Mouse (Mus musculus) intestine, embryonic 16.5 days (tissue): ENCODE results near the gene Ubd. TPM values are rescaled to one million over a fixed set of nuclear protein-coding genes. Genes with fewer than 3 reads are reported as not detected.

ENCODE experiments used
- polyA plus RNA-seq: library from polyadenylated mRNA; unstranded; fragments of >200 nt; fragmentation: Nextera tagmentation; extraction: Ambion mirVana; gene quantifications from 2 replicates; pipeline ENCODE4 v1.2.1, GENCODE M21; 2015

Ubd gene
- polyA plus RNA-seq, 1 experiment from 2014 or later, result not detected

Other genes starting within 250 kb of the Ubd start
- gene Ppp1r11, start 242.2 kb upstream of the Ubd start, polyA plus RNA-seq, result 92.1 and 101 TPM in 2 replicates
- 68.5 and 72.2 TPM in 2 replicates for gene Znrd1, start 235.3 kb upstream of the Ubd start, polyA plus RNA-seq
- 6.1 and 6.6 TPM in 2 replicates for gene Znrd1as, start 235.3 kb upstream of the Ubd start, polyA plus RNA-seq
- not detected in 2 replicates for gene 2410137M14Rik, start 212.7 kb upstream of the Ubd start, polyA plus RNA-seq
- 0.16 and 0.22 TPM in 2 replicates for gene H2-M5, start 204.4 kb upstream of the Ubd start, polyA plus RNA-seq
- 41.3 and 43.2 TPM in 2 replicates for gene Zfp57, start 192.7 kb upstream of the Ubd start, polyA plus RNA-seq
- not detected in 2 replicates for gene Mog, start 170.5 kb upstream of the Ubd start, polyA plus RNA-seq
- 5.4 and 6.2 TPM in 2 replicates for gene Gabbr1, start 147.9 kb upstream of the Ubd start, polyA plus RNA-seq
- gene Olfr90, start 105.4 kb upstream of the Ubd start, polyA plus RNA-seq, result not detected in 2 replicates
- gene Olfr91, start 95.6 kb upstream of the Ubd start, polyA plus RNA-seq, result not detected in 2 replicates
- gene Olfr92, start 73.8 kb upstream of the Ubd start, polyA plus RNA-seq, result not detected in 2 replicates
- not detected in 2 replicates for gene Olfr93, start 32.4 kb upstream of the Ubd start, polyA plus RNA-seq
- gene Olfr94, start 7.1 kb downstream of the Ubd start, polyA plus RNA-seq, result not detected in 2 replicates
- gene Olfr95, start 19.2 kb downstream of the Ubd start, polyA plus RNA-seq, result not detected in 2 replicates
- not detected in 2 replicates for gene Olfr96, start 26.3 kb downstream of the Ubd start, polyA plus RNA-seq
- gene Olfr97, start 43.4 kb downstream of the Ubd start, polyA plus RNA-seq, result not detected in 2 replicates
- gene Olfr98, start 69.9 kb downstream of the Ubd start, polyA plus RNA-seq, result not detected in 2 replicates
- 5.1 and 5.2 TPM in 2 replicates for gene H2-M3, start 76.3 kb downstream of the Ubd start, polyA plus RNA-seq
- gene Olfr99, start 89.6 kb downstream of the Ubd start, polyA plus RNA-seq, result 0.10 TPM in 1 of 2 replicates, not detected in the other
- gene Olfr101, start 110.4 kb downstream of the Ubd start, polyA plus RNA-seq, result not detected in 2 replicates
- gene Olfr102, start 123.2 kb downstream of the Ubd start, polyA plus RNA-seq, result not detected in 2 replicates
- not detected in 2 replicates for gene Olfr103, start 145.8 kb downstream of the Ubd start, polyA plus RNA-seq
- not detected in 2 replicates for gene Olfr104-ps, start 165.7 kb downstream of the Ubd start, polyA plus RNA-seq
- gene Olfr105-ps, start 185.1 kb downstream of the Ubd start, polyA plus RNA-seq, result not detected in 2 replicates
- gene Olfr106-ps, start 196.5 kb downstream of the Ubd start, polyA plus RNA-seq, result not detected in 2 replicates
- gene Olfr107, start 205.3 kb downstream of the Ubd start, polyA plus RNA-seq, result not detected in 2 replicates